Mouse (Mus musculus) liver, embryonic 13.5 days (tissue): ENCODE data around the gene Tirap. TPM values are rescaled to one million over a fixed set of nuclear protein-coding genes. Genes with fewer than 3 reads are reported as not detected.

Experiments
- ATAC-seq: fragments of 200-750 bp; cut with Nextera tagmentation; 2 replicates; pipeline ENCODE4 v1.8.0; 2017; ENCODE audit warnings: low read depth, mild to moderate bottlenecking, moderate number of reproducible peaks, moderate library complexity
- DNase-seq: peaks from one replicate; pipeline ENCODE4 v3.0.0; 2022
- H3K27ac ChIP-seq: fragments of 300-500 bp; sonication (generic); 2 replicates; pipeline ENCODE4 v1.5.1; 2015; ENCODE audit warnings: moderate library complexity, mild to moderate bottlenecking, inconsistent platforms
- H3K27me3 ChIP-seq: fragments of 300-500 bp; sonication (generic); 2 replicates; pipeline ENCODE4 v1.6.1; 2015; ENCODE audit warnings: mild to moderate bottlenecking, inconsistent platforms
- H3K36me3 ChIP-seq: fragments of 300-500 bp; sonication (generic); 2 replicates; pipeline ENCODE4 v1.6.1; 2015; ENCODE audit warnings: mild to moderate bottlenecking, inconsistent platforms
- H3K4me1 ChIP-seq: fragments of 300-500 bp; sonication (generic); replicated peaks from 2 replicates; pipeline ENCODE4 v1.6.1; 2015; ENCODE audit warnings: inconsistent platforms
- H3K4me2 ChIP-seq: fragments of 300-500 bp; sonication (generic); 2 replicates; pipeline ENCODE4 v1.6.1; 2015; ENCODE audit warnings: inconsistent platforms, mild to moderate bottlenecking, moderate library complexity
- H3K4me3 ChIP-seq: fragments of 300-500 bp; sonication (generic); replicated peaks from 2 replicates; pipeline ENCODE4 v1.5.1; 2015; ENCODE audit warnings: mild to moderate bottlenecking, inconsistent platforms
- H3K9ac ChIP-seq: fragments of 300-500 bp; sonication (generic); 2 replicates; pipeline ENCODE4 v1.6.1; 2015; ENCODE audit warnings: mild to moderate bottlenecking, inconsistent platforms
- H3K9me3 ChIP-seq: fragments of 300-500 bp; sonication (generic); replicated peaks from 2 replicates; pipeline ENCODE4 v1.6.1; 2016; ENCODE audit warnings: inconsistent platforms
- WGBS: fragments of 180-500 bp; shearing (Covaris S2); methylation state at CpG from one replicate; pipeline ENCODE4 v1.1.7; 2015; ENCODE audit not compliant: insufficient replicate concordance; 5-methylcytosine and 5-hydroxymethylcytosine counted together
- polyA plus RNA-seq: library from polyadenylated mRNA; unstranded; fragments of >200 nt; fragmentation: Nextera tagmentation; extraction: Ambion mirVana; gene quantifications from 2 replicates; pipeline ENCODE4 v1.2.1, GENCODE M21; 2015

The Tirap gene
- 5.8 and 6.3 TPM in 2 replicates for polyA plus RNA-seq

GRCm38 (mm10) chr9:35199772-35200471 lies at the start of gene Tirap, which contains the start of gene Srpr:
TSS of gene Tirap (minus strand) at chr9:35200291.
TSS of gene Srpr (plus strand) at chr9:35200175.
- Histone ChIP-seq H3K27ac (peak within 1 kb of the TSS; percentile 68), H3K36me3 (peaks cover 9% of the 10 kb centered on the region), H3K4me1 (peaks cover 54% of the 10 kb centered on the region), H3K9ac (peak within 1 kb of the TSS; percentile 84), H3K9me3 (no peaks in the 10 kb centered on the region), H3K4me3 (peak within 1 kb of the TSS; percentile 74), H3K27me3 (no peaks in the 10 kb centered on the region), H3K4me2 (peak within 1 kb of the TSS; percentile 88)
- ATAC-seq, result peak; percentile 89
- under 1% methylated on average over 44 of the region's 44 CpGs for WGBS
- peak; percentile 88 for DNase-seq

- no peak for ATAC-seq
- Histone ChIP-seq H3K27ac (no peak overlapping the region), H3K9ac (no peak overlapping the region), H3K4me2 (no peak overlapping the region), H3K9me3 (no peaks in the 10 kb centered on the region), H3K36me3 (no peaks in the 10 kb centered on the region), H3K4me1 (0 out of 2 replicates have a peak, but pooled peaks cover 3% of the 10 kb centered on the region), H3K4me3 (no peak overlapping the region), H3K27me3 (no peaks in the 10 kb centered on the region)
- no peak for DNase-seq
These were observed 49.4 kb upstream of the Tirap start for GRCm38 (mm10) chr9:35249476-35249875.

- no peak overlapping the region for H3K9ac ChIP-seq
- H3K27me3 ChIP-seq, result no peaks in the 10 kb centered on the region
- DNase-seq (no peak), ATAC-seq (no peak)
- H3K4me1 ChIP-seq, result 0 out of 2 replicates have a peak, but pooled peaks cover 3% of the 10 kb centered on the region
- no peaks in the 10 kb centered on the region for H3K36me3 ChIP-seq
- H3K9me3 ChIP-seq, result no peaks in the 10 kb centered on the region
- H3K4me2 ChIP-seq, result no peak overlapping the region
- H3K4me3 ChIP-seq, result no peak overlapping the region
- H3K27ac ChIP-seq, result no peak overlapping the region
- WGBS, result 83% methylated on average over 2 of the region's 2 CpGs
These were observed 47.3 kb upstream of the Tirap start for GRCm38 (mm10) chr9:35247405-35247804.

GRCm38 (mm10) chr9:35239734-35240133 lies 39.6 kb upstream of the Tirap start:
- Histone ChIP-seq H3K4me1 (no peaks in the 10 kb centered on the region), H3K27me3 (no peaks in the 10 kb centered on the region), H3K27ac (no peak overlapping the region), H3K4me3 (no peak overlapping the region), H3K9ac (no peak overlapping the region), H3K9me3 (no peaks in the 10 kb centered on the region), H3K36me3 (no peaks in the 10 kb centered on the region), H3K4me2 (no peak overlapping the region)
- WGBS, result 63% methylated on average over 1 of the region's 1 CpGs
- DNase-seq (no peak), ATAC-seq (no peak)

DNA sequence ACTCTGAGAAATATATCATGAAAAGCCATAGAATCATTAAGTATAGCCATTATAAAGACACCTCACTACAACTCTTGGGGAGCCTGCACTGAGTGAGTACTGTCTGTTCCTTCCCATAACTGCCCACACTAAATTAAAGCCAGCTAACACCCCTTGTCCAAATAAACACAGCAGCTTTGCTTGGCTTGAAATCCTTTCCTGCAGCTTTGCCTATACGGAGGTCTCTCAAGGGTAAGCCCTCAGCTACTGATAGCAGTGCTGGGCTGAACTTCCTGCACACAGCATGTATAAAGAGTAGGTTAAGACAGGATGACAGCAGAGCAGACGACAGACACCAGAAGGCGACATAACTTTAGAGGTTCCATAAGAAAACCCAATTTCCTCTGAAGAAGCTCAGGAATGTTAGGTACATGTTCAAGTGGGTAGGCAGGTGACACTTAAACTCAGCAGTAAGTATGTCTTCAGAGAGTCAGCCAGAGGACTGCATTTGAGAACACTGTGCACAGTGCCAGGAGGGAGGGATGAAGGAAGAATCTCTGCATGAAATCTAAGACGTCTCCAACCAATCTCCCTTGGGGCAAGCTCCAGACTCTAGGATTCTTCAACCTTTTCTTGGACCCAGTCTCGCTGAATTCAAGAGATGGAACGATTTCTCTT lies 39.0 kb upstream of the Tirap start:
- Histone ChIP-seq H3K27me3 (no peaks in the 10 kb centered on the region), H3K4me2 (no peak overlapping the region), H3K27ac (no peak overlapping the region), H3K4me1 (no peaks in the 10 kb centered on the region; the same call in 1 of the 2 replicates), H3K4me3 (no peak overlapping the region), H3K9me3 (no peaks in the 10 kb centered on the region), H3K36me3 (peaks cover 3% of the 10 kb centered on the region), H3K9ac (no peak overlapping the region)
- DNase-seq (no peak), ATAC-seq (no peak)
- 54% methylated on average over 6 of the region's 6 CpGs for WGBS

DNA sequence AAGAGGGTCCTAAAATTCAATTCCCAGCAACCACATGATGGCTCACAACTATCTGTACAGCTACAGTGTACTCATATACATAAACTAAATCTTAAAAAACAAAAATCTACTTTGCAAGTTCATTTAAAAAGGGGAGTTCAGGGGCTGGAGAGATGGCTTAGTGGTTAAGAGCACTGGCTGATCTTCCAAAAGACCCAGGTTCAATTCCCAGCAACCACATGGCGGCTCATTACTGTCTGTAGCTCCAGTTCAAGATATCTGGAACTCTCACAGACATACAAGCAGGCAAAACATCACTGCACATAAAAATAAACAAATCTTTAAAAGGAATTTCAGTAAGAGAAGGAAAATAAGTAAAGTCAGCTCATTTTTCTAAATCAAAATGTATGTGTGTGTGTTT lies 38.3 kb upstream of the Tirap start:
- WGBS, result 78% methylated on average over 1 of the region's 1 CpGs
- no peak for ATAC-seq
- Histone ChIP-seq H3K4me3 (no peak overlapping the region), H3K9ac (no peak overlapping the region), H3K4me2 (no peak overlapping the region), H3K27me3 (no peaks in the 10 kb centered on the region), H3K9me3 (no peaks in the 10 kb centered on the region), H3K27ac (no peak overlapping the region), H3K36me3 (peaks cover 8% of the 10 kb centered on the region), H3K4me1 (no peaks in the 10 kb centered on the region; the same call in 1 of the 2 replicates)
- no peak for DNase-seq

GRCm38 (mm10) chr9:35235996-35236395 lies 35.9 kb upstream of the Tirap start:
- Histone ChIP-seq H3K27me3 (no peaks in the 10 kb centered on the region), H3K27ac (no peak overlapping the region), H3K4me2 (no peak overlapping the region), H3K9me3 (no peaks in the 10 kb centered on the region), H3K9ac (no peak overlapping the region), H3K4me3 (no peak overlapping the region), H3K4me1 (no peaks in the 10 kb centered on the region; the same call in 1 of the 2 replicates), H3K36me3 (peaks cover 15% of the 10 kb centered on the region)
- ATAC-seq (no peak), DNase-seq (no peak)
- whole genome bisulfite sequencing, result 71% methylated on average over 3 of the region's 3 CpGs

- H3K4me2 ChIP-seq, result no peak overlapping the region
- no peaks in the 10 kb centered on the region for H3K27me3 ChIP-seq
- H3K9me3 ChIP-seq, result no peaks in the 10 kb centered on the region
- no peak overlapping the region for H3K9ac ChIP-seq
- ATAC-seq (no peak), DNase-seq (no peak)
- H3K4me1 ChIP-seq, result no peaks in the 10 kb centered on the region
- no peak overlapping the region for H3K27ac ChIP-seq
- 84% methylated on average over 3 of the region's 3 CpGs for WGBS
- no peak overlapping the region for H3K4me3 ChIP-seq
- peaks cover 19% of the 10 kb centered on the region for H3K36me3 ChIP-seq
These were observed 28.6 kb upstream of the Tirap start for GRCm38 (mm10) chr9:35228671-35229070.

- no peak overlapping the region for H3K4me3 ChIP-seq
- no peak overlapping the region for H3K4me2 ChIP-seq
- no peak overlapping the region for H3K27ac ChIP-seq
- ATAC-seq, result no peak
- 89% methylated on average over 3 of the region's 3 CpGs for WGBS
- no peaks in the 10 kb centered on the region for H3K4me1 ChIP-seq
- no peak overlapping the region for H3K9ac ChIP-seq
- peaks cover 29% of the 10 kb centered on the region for H3K36me3 ChIP-seq
- DNase-seq, result no peak
- no peaks in the 10 kb centered on the region for H3K27me3 ChIP-seq
- H3K9me3 ChIP-seq, result no peaks in the 10 kb centered on the region
These were observed 23.4 kb upstream of the Tirap start for GRCm38 (mm10) chr9:35223466-35223865.

GRCm38 (mm10) chr9:35217963-35218362 lies 17.9 kb upstream of the Tirap start:
- Histone ChIP-seq H3K9me3 (no peaks in the 10 kb centered on the region), H3K27ac (no peak overlapping the region), H3K9ac (no peak overlapping the region), H3K27me3 (no peaks in the 10 kb centered on the region), H3K4me3 (no peak overlapping the region), H3K36me3 (peaks cover 70% of the 10 kb centered on the region), H3K4me2 (no peak overlapping the region), H3K4me1 (no peaks in the 10 kb centered on the region)
- no peak for DNase-seq
- WGBS, result 64% methylated on average over 1 of the region's 1 CpGs
- no peak for ATAC-seq

DNA sequence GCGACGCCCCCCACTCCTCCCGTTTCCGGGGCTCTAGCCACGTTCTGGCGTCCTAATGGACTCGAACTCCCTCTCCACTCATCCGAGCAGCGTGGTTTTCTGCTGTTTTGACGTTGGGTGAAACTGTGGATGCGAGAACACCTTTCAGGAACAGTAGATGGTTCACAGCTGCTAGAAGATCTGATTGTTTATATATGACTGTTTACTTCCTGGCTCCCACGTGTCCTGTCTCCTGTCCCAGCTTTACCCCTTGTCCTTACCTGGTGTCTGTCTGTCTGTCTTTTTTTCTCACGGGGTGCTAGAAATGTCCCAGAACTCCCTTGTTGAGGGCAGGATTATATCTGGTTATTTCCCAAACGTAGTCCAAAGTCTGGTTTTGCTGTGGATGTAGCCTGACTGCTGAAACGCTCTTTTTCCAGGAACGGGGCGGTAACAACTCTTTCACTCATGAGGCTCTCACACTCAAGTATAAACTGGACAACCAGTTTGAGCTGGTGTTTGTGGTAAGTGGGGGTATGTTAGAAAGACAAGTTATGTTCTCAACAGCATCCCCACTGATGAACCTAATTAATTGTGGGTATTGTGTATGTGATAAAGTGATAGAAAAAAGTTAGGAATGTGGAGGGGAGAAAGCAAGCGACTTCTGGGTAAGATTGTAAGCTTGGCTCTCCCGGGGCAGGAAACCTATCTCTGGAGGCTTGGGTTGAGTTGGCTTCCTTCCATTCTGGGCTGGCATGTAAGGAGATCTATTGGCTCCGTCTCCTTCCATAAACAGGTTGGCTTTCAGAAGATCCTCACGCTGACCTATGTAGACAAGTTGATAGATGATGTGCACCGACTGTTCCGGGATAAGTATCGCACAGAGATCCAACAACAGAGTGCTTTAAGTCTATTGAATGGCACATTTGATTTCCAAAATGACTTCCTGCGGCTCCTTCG lies 11.8 kb upstream of the Tirap start:
- peak overlapping the region; percentile 86 for H3K9ac ChIP-seq
- peaks cover 73% of the 10 kb centered on the region for H3K36me3 ChIP-seq
- 29% methylated on average over 26 of the region's 26 CpGs for WGBS
- peak overlapping the region; percentile 75 for H3K27ac ChIP-seq
- H3K4me1 ChIP-seq, result peaks cover 25% of the 10 kb centered on the region
- ATAC-seq, result no peak
- H3K4me2 ChIP-seq, result peak overlapping the region; percentile 80
- H3K27me3 ChIP-seq, result no peaks in the 10 kb centered on the region
- H3K9me3 ChIP-seq, result no peaks in the 10 kb centered on the region
- peak overlapping the region; percentile 89 for H3K4me3 ChIP-seq
- DNase-seq, result no peak
